Mouse (Mus musculus) lung, embryonic 15.5 days (tissue): ENCODE data around the gene Mphosph8. TPM values are rescaled to one million over a fixed set of nuclear protein-coding genes. Genes with fewer than 3 reads are reported as not detected.

ENCODE experiments used
- ATAC-seq: fragments of 200-750 bp; cut with Nextera tagmentation; 2 replicates; pipeline ENCODE4 v1.8.0; 2017; ENCODE audit warnings: moderate number of reproducible peaks, borderline replicate concordance; ENCODE audit not compliant: low FRiP score, low TSS enrichment; ENCODE audit errors: extremely low read depth
- H3K27ac ChIP-seq: fragments of 300-500 bp; sonication (generic); 2 replicates; pipeline ENCODE4 v1.5.1; 2015; ENCODE audit warnings: moderate library complexity, mild to moderate bottlenecking, inconsistent platforms
- H3K27me3 ChIP-seq: fragments of 300-500 bp; sonication (generic); 2 replicates; pipeline ENCODE4 v1.6.1; 2015; ENCODE audit warnings: inconsistent platforms
- H3K36me3 ChIP-seq: fragments of 300-500 bp; sonication (generic); 2 replicates; pipeline ENCODE4 v1.6.1; 2015; ENCODE audit warnings: inconsistent platforms
- H3K4me1 ChIP-seq: fragments of 300-500 bp; sonication (generic); 2 replicates; pipeline ENCODE4 v1.6.1; 2015; ENCODE audit warnings: inconsistent platforms
- H3K4me2 ChIP-seq: fragments of 300-500 bp; sonication (generic); 2 replicates; pipeline ENCODE4 v1.6.1; 2015; ENCODE audit warnings: inconsistent platforms, mild to moderate bottlenecking, moderate library complexity
- H3K4me3 ChIP-seq: fragments of 300-500 bp; sonication (generic); 2 replicates; pipeline ENCODE4 v1.5.1; 2015; ENCODE audit warnings: mild to moderate bottlenecking, inconsistent platforms
- H3K9ac ChIP-seq: fragments of 300-500 bp; sonication (generic); 2 replicates; pipeline ENCODE4 v1.6.1; 2015; ENCODE audit warnings: inconsistent platforms
- H3K9me3 ChIP-seq: fragments of 300-500 bp; sonication (generic); 2 replicates; pipeline ENCODE4 v1.6.1; 2016; ENCODE audit warnings: inconsistent platforms
- WGBS: fragments of 180-500 bp; shearing (Covaris S2); methylation state at CpG from one replicate; pipeline ENCODE4 v1.1.7; 2015; 5-methylcytosine and 5-hydroxymethylcytosine counted together
- polyA plus RNA-seq: library from polyadenylated mRNA; unstranded; fragments of >200 nt; fragmentation: Nextera tagmentation; extraction: Ambion mirVana; gene quantifications from 2 replicates; pipeline ENCODE4 v1.2.1, GENCODE M21; 2015

The Mphosph8 gene
- polyA plus RNA-seq, 1 experiment from 2014 or later = 23.3 TPM

DNA sequence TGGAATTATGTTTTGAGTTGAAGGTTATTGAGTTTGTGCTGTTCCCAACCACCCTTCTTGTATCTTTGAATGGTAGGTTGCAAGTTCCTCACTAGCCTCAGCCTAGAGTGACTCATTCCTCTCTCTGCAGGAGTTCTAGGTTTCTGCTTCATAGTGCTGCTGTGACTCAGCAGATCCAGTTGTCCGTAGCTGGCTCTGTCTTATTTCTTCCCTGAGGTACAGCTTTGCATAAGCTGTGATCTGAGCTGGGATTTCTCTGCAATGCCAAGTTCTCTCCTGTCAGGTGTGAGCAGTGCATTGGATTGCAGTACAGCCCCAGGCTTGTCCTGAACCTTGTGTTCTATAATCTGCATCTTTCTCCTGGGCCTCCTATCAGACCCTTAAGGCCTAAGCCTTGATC lies 21.7 kb downstream of the Mphosph8 start:
- Histone ChIP-seq H3K4me3 (no peak overlapping the region), H3K4me1 (no peaks in the 10 kb centered on the region), H3K9me3 (no peaks in the 10 kb centered on the region), H3K36me3 (peaks cover 80% of the 10 kb centered on the region), H3K27ac (no peak overlapping the region), H3K27me3 (no peaks in the 10 kb centered on the region), H3K4me2 (no peak overlapping the region), H3K9ac (no peak overlapping the region)
- WGBS = 82% methylated on average over 1 of the region's 1 CpGs
- no peak for ATAC-seq

DNA sequence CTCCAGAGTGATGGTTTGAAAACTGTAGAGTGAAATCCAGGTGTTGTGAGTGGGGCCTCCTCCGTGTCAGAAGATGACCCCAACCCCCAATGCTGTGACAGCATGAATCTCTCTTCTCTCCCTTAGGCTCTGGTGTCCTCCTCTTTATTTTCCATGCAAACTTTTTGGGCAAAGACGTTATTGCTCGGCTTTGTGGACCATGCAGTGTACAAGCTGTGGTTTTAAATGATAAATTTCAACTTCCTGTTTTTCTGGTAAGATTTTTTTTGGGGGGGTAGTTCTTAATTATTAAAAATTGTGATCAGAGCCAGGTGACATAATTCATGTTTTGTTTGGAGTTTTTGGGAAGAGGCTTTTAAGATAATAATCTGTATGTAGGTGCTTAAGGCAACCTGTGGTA lies 27.4 kb downstream of the Mphosph8 start:
- Histone ChIP-seq H3K4me1 (no peaks in the 10 kb centered on the region), H3K4me3 (no peak overlapping the region), H3K9me3 (no peaks in the 10 kb centered on the region), H3K9ac (no peak overlapping the region), H3K27me3 (no peaks in the 10 kb centered on the region), H3K36me3 (peaks cover 79% of the 10 kb centered on the region), H3K4me2 (no peak overlapping the region), H3K27ac (no peak overlapping the region)
- no peak for ATAC-seq
- whole genome bisulfite sequencing = 73% methylated on average over 3 of the region's 3 CpGs

DNA sequence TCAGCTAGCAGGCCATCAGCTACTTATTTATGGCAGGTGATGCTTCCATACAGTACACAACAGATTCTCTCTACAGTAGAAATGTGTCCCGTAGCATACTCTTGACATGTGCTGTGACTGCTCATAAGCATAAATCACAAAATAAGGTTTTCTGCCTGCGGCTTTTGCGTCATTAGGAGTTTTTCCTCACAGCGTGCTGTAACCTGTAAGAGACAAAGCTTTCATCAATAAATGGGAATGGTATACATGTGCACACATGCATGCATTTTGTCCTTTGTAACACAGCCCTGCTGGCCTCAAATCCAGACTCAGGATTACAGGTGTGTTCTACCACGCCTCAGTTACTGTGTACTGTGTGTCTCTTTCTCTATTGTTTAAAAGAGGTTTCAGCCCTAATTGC lies 29.8 kb downstream of the Mphosph8 start:
- WGBS = 91% methylated on average over 5 of the region's 5 CpGs
- Histone ChIP-seq H3K4me3 (no peak overlapping the region), H3K36me3 (peaks cover 67% of the 10 kb centered on the region), H3K27me3 (no peaks in the 10 kb centered on the region), H3K9me3 (no peaks in the 10 kb centered on the region), H3K9ac (no peak overlapping the region), H3K27ac (no peak overlapping the region), H3K4me2 (no peak overlapping the region), H3K4me1 (no peaks in the 10 kb centered on the region)
- ATAC-seq = no peak

DNA sequence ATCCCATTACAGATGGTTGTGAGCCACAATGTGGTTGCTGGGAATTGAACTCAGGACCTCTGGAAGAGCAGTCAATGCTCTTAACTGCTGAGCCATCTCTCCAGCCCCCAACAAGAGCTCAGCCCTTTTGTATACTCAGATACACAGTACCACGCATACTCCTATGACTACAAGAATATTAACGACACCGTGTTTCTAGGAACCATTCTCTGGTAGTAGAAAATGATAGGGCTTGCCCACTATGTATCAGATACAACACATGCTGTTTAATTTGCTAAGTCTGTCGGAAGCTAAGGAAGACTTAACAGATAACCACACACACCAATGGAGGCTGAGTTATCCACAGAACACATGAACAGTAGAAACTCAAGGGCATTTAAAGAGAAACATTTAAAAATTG lies 34.6 kb downstream of the Mphosph8 start:
- no peaks in the 10 kb centered on the region for H3K27me3 ChIP-seq
- WGBS = 83% methylated on average over 4 of the region's 4 CpGs
- no peak overlapping the region for H3K9ac ChIP-seq
- no peak overlapping the region for H3K27ac ChIP-seq
- no peak for ATAC-seq
- H3K4me1 ChIP-seq = 0 out of 2 replicates have a peak, but pooled peaks cover 3% of the 10 kb centered on the region
- no peak overlapping the region for H3K4me2 ChIP-seq
- peaks cover 27% of the 10 kb centered on the region for H3K36me3 ChIP-seq
- H3K9me3 ChIP-seq = no peaks in the 10 kb centered on the region
- H3K4me3 ChIP-seq = no peak overlapping the region

DNA sequence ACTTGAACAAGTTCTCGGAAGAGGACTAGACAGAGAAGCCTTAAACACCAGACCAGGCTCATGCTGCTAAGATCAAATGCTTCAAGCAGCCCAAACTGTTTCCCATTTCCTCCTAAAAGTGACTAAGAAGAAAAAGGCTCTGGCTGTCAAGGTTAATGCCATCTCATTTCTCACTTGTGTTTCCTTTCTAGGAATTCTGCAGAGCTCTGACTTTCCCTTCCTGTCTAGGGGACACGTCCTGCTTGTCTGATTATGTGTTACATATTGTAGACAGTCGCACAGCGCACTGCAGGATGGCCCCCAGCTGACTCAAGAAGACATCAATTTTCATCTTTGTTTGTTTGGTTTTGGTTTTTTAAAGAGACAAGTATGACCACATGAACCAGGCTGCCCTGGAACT lies 37.6 kb downstream of the Mphosph8 start:
- Histone ChIP-seq H3K4me2 (no peak overlapping the region), H3K4me3 (no peak overlapping the region), H3K36me3 (peaks cover 4% of the 10 kb centered on the region), H3K4me1 (0 out of 2 replicates have a peak, but pooled peaks cover 3% of the 10 kb centered on the region), H3K9ac (no peak overlapping the region), H3K9me3 (no peaks in the 10 kb centered on the region), H3K27me3 (no peaks in the 10 kb centered on the region), H3K27ac (no peak overlapping the region)
- 38% methylated on average over 4 of the region's 4 CpGs for WGBS
- ATAC-seq = no peak

DNA sequence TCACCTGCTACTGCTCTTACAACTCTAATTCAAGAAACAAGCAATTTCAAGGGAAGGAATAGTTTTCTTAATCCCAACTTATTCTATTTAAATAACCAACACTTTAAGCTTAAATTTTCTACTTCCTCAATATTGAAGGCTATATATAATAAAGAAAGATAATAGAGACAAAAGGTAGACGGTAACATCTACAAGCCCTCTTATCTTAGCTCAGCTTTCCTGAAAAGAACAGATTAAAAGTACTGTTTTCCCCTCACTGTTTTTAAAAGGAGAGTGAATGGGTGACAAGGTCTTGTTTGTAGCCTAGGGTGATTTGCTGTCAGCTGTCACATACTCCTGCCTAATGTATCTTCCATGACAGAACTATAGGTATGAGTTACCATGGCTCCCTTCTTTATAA lies 58.4 kb downstream of the Mphosph8 start:
- no peak overlapping the region for H3K4me2 ChIP-seq
- ATAC-seq = no peak

DNA sequence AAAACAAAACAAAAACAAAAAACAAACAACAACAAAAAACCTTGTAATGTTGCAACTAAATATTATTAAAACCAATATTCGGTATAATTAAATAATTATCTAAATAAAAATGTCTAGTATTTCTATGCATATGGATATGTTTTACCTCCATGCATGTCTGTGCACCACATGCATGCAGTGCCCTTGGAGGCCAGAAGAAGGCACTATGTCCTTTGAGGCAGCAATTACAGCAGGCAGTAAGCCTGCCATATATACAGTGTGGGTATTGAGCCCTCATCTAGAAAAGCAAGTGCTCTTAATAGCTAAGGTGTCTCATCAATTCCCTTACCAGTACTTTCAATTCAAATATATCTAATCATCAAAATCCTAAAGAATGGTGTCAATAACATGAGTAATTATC lies 72.1 kb downstream of the Mphosph8 start:
- no peaks in the 10 kb centered on the region for H3K9me3 ChIP-seq
- peaks cover 11% of the 10 kb centered on the region; the same call in 1 of the 2 replicates for H3K36me3 ChIP-seq
- H3K4me2 ChIP-seq = no peak overlapping the region
- H3K27ac ChIP-seq = no peak overlapping the region
- H3K4me3 ChIP-seq = no peak overlapping the region
- no peaks in the 10 kb centered on the region for H3K4me1 ChIP-seq
- H3K9ac ChIP-seq = no peak overlapping the region
- no peak for ATAC-seq
- WGBS = 97% methylated on average over 1 of the region's 1 CpGs
- no peaks in the 10 kb centered on the region for H3K27me3 ChIP-seq

More for the DNA sequence above, 58.4 kb downstream of the Mphosph8 start:
- no peaks in the 10 kb centered on the region for H3K4me1 ChIP-seq
- H3K4me3 ChIP-seq = no peak overlapping the region
- H3K27me3 ChIP-seq = no peaks in the 10 kb centered on the region
- H3K36me3 ChIP-seq = peaks cover 4% of the 10 kb centered on the region; the same call in 1 of the 2 replicates
- WGBS = 69% methylated on average over 1 of the region's 1 CpGs
- no peaks in the 10 kb centered on the region for H3K9me3 ChIP-seq
- H3K27ac ChIP-seq = no peak overlapping the region
- H3K9ac ChIP-seq = no peak overlapping the region

Other genes starting within 250 kb of the Mphosph8 start
- 11.7 and 13.0 TPM in 2 replicates for gene Cenpj, start 92.8 kb upstream of the Mphosph8 start, polyA plus RNA-seq
- 4.2 and 5.0 TPM in 2 replicates for gene Parp4, start 92.6 kb upstream of the Mphosph8 start, polyA plus RNA-seq
- 25.5 and 26.0 TPM in 2 replicates for gene Pspc1, start 110.1 kb downstream of the Mphosph8 start, polyA plus RNA-seq
- gene Zmym5, start 143.5 kb downstream of the Mphosph8 start, polyA plus RNA-seq = 24.6 and 26.3 TPM in 2 replicates
- 39.1 and 41.0 TPM in 2 replicates for gene Zmym2, start 218.4 kb downstream of the Mphosph8 start, polyA plus RNA-seq